Mouse (Mus musculus): ENCODE data around the gene Cldn34b1. TPM values are rescaled to one million over a fixed set of nuclear protein-coding genes. Genes with fewer than 3 reads are reported as not detected.
"Not testable (repeated sequence)": the region's sequence is repeated elsewhere in the genome, so short reads cannot be mapped to it uniquely, and the experiment has no call there.

The Cldn34b1 gene
- polyA plus RNA-seq (2015; fragmentation: Nextera tagmentation; extraction: Ambion mirVana), result not detected in 2 replicates

DNA sequence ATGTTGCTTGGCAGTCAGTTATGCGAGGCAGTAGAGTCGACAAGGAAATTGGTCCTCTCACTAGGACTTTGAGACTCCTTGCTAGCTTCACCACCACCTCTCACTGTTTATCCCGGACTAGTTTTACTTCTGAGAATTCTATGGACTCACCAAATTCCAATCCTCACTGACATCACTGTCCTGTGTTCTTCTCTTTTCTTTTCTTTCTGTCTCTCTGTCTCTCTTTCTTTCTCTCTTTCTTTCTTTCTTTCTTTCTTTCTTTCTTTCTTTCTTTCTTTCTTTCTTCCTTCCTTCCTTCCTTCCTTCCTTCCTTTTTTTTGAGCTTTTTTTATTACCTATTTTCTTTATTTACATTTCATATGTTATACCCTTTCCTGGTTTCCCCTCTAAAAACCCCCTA is at the start of gene Cldn34b1:
TSS of gene Cldn34b1 (minus strand) at position 101 of the 400 bp plus-strand sequence.
- 90% methylated on average over 3 of the region's 3 CpGs for WGBS
- not testable (repeated sequence) for H3K36me3 ChIP-seq; H3K27me3 ChIP-seq (replicated peaks); H3K4me3 ChIP-seq (replicated peaks); ATAC-seq (ENCODE audit: low FRiP score); H3K4me2 ChIP-seq; H3K27ac ChIP-seq (replicated peaks); H3K9ac ChIP-seq (replicated peaks); H3K9me3 ChIP-seq (replicated peaks); H3K4me1 ChIP-seq

DNA sequence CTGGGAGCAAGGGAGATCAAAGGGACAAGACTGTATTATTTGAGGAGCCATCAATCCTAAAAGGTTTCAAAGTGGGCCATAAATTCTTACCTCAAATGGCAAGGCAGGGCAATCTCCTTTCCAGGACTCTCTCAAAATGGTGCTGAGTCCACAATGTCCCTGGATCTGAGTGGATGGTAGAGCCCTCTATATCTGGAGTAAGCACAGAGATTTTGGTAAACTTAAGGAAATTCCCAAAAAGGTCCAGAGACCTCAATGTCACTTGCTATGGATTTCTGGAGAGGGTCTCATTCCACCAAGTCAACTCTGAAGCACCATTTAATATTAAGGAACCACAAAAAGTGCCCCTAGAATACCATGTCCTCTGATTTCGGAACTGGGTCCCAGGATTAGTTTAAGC is 45.8 kb upstream of the Cldn34b1 start, which contains the start of gene Magea6:
TSS of gene Magea6 (minus strand) at position 101 of the 400 bp plus-strand sequence.
- not testable (repeated sequence) for H3K4me1 ChIP-seq; ATAC-seq (ENCODE audit: low FRiP score); H3K4me2 ChIP-seq; H3K36me3 ChIP-seq; H3K9me3 ChIP-seq (replicated peaks); H3K4me3 ChIP-seq (replicated peaks); H3K9ac ChIP-seq (replicated peaks); H3K27me3 ChIP-seq (replicated peaks); H3K27ac ChIP-seq (replicated peaks)
- 70% methylated on average over 1 of the region's 1 CpGs for WGBS

Other genes with a start within 250 kb of the Cldn34b1 start
- not detected in 2 replicates for gene Magea6, start 45.7 kb upstream of the Cldn34b1 start, polyA plus RNA-seq (2015; fragmentation: Nextera tagmentation; extraction: Ambion mirVana)
- gene Magea3, start 59.2 kb upstream of the Cldn34b1 start, polyA plus RNA-seq (2015; fragmentation: Nextera tagmentation; extraction: Ambion mirVana), result not detected in 2 replicates
- gene Magea8, start 105.6 kb upstream of the Cldn34b1 start, polyA plus RNA-seq (2015; fragmentation: Nextera tagmentation; extraction: Ambion mirVana), result not detected in 2 replicates
- not detected in 2 replicates for gene Magea5, start 172.9 kb upstream of the Cldn34b1 start, polyA plus RNA-seq (2015; fragmentation: Nextera tagmentation; extraction: Ambion mirVana)
- gene Magea1, start 199.5 kb upstream of the Cldn34b1 start, polyA plus RNA-seq (2015; fragmentation: Nextera tagmentation; extraction: Ambion mirVana), result not detected in 2 replicates
- not detected in 2 replicates for gene Magea2, start 203.4 kb upstream of the Cldn34b1 start, polyA plus RNA-seq (2015; fragmentation: Nextera tagmentation; extraction: Ambion mirVana)
- not detected in 2 replicates for gene Cldn34b2, start 238.1 kb upstream of the Cldn34b1 start, polyA plus RNA-seq (2015; fragmentation: Nextera tagmentation; extraction: Ambion mirVana)

Data from neural tube, embryonic 15.5 days (tissue).